Mouse (Mus musculus) forebrain, embryonic 15.5 days (tissue): ENCODE measurements at regions not wholly inside any gene's neighbourhood (a gene's known extent, or its start where the extent isn't known, plus 50 kb on each side); places are given as distances from the start of the nearest gene placed in this dataset.

Source experiments
- ATAC-seq: fragments of 200-750 bp; cut with Nextera tagmentation; replicated peaks from 2 replicates; pipeline ENCODE4 v1.8.0; 2017; ENCODE audit warnings: mild to moderate bottlenecking, moderate TSS enrichment, moderate library complexity
- H3K27ac ChIP-seq: fragments of 300-500 bp; sonication (generic); replicated peaks from 2 replicates; pipeline ENCODE4 v1.5.1; 2015; ENCODE audit warnings: mild to moderate bottlenecking, inconsistent platforms
- H3K27me3 ChIP-seq: fragments of 300-500 bp; sonication (generic); 2 replicates; pipeline ENCODE4 v1.6.1; 2015; ENCODE audit warnings: inconsistent platforms
- H3K36me3 ChIP-seq: fragments of 300-500 bp; sonication (generic); 2 replicates; pipeline ENCODE4 v1.6.1; 2015; ENCODE audit warnings: mild to moderate bottlenecking, inconsistent platforms
- H3K4me1 ChIP-seq: fragments of 300-500 bp; sonication (generic); 2 replicates; pipeline ENCODE4 v1.6.1; 2015; ENCODE audit warnings: inconsistent platforms
- H3K4me2 ChIP-seq: fragments of 300-500 bp; sonication (generic); replicated peaks from 2 replicates; pipeline ENCODE4 v1.6.1; 2015; ENCODE audit warnings: mild to moderate bottlenecking, inconsistent platforms
- H3K4me3 ChIP-seq: fragments of 300-500 bp; sonication (generic); 2 replicates; pipeline ENCODE4 v1.5.1; 2015; ENCODE audit warnings: mild to moderate bottlenecking, inconsistent platforms
- H3K9ac ChIP-seq: fragments of 300-500 bp; sonication (generic); replicated peaks from 2 replicates; pipeline ENCODE4 v1.6.1; 2015; ENCODE audit warnings: mild to moderate bottlenecking, inconsistent platforms
- H3K9me3 ChIP-seq: fragments of 300-500 bp; sonication (generic); 2 replicates; pipeline ENCODE4 v1.6.1; 2016; ENCODE audit warnings: inconsistent platforms
- WGBS: fragments of 180-500 bp; shearing (Covaris S2); methylation state at CpG from one replicate; pipeline ENCODE4 v1.1.7; 2015; ENCODE audit warnings: mixed read lengths; 5-methylcytosine and 5-hydroxymethylcytosine counted together

DNA sequence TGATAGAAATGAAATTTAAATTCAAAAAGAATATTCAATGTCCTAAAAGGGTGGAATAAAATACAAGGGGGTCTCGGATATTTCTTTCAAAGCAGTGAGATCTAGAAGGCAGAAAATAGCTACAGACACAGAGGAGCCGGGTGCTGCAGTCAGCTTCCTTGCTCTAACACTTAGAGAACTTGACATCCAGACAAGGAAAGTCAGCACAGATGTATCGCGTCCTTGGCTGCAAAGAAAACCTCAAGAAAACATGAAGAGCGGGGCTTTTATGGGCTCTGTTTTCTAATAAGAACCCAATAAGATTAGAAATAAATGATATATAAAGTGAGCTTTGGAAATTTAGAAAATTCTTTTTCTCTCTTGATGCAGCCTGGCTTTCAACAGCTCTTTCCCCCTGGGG, 53.1 kb upstream of the Glis3 start:
- H3K36me3 ChIP-seq, result no peaks in the 10 kb centered on the region
- no peak overlapping the region for H3K9ac ChIP-seq
- H3K27me3 ChIP-seq, result no peaks in the 10 kb centered on the region
- H3K9me3 ChIP-seq, result no peaks in the 10 kb centered on the region
- ATAC-seq, result no peak
- WGBS, result 90% methylated on average over 5 of the region's 5 CpGs
- H3K4me2 ChIP-seq, result no peak overlapping the region
- H3K4me3 ChIP-seq, result no peak overlapping the region
- no peak overlapping the region for H3K27ac ChIP-seq
- H3K4me1 ChIP-seq, result no peaks in the 10 kb centered on the region

DNA sequence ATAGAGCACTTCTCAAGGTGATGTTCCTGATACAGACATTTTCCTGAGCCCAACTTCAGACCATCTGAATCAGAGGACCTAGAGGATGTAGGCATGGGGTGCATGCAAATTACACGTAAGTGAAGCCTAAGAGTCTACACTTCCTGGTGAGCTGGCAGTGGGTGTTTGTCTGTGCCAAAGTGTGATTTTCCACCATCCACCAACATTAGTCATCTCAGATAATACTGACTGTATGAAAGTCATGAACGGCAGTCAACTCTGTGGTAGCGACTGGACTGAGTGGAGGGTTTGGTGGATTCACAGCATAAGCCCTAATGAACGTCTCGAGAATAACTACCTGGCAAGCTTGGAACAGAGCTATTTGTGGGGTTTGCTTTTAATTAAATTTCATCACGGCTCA, 53.9 kb upstream of the Glis3 start:
- 63% methylated on average over 6 of the region's 6 CpGs for WGBS
- ATAC-seq, result no peak
- H3K27ac ChIP-seq, result no peak overlapping the region

GRCm38 (mm10) chr19:28743176-28743793, 63.4 kb upstream of the Glis3 start:
- ATAC-seq, result no peak

More for the DNA sequence above, 53.9 kb upstream of the Glis3 start:
- Histone ChIP-seq H3K9me3 (no peaks in the 10 kb centered on the region), H3K9ac (no peak overlapping the region), H3K4me2 (no peak overlapping the region), H3K4me1 (no peaks in the 10 kb centered on the region), H3K36me3 (no peaks in the 10 kb centered on the region), H3K4me3 (no peak overlapping the region), H3K27me3 (no peaks in the 10 kb centered on the region)

DNA sequence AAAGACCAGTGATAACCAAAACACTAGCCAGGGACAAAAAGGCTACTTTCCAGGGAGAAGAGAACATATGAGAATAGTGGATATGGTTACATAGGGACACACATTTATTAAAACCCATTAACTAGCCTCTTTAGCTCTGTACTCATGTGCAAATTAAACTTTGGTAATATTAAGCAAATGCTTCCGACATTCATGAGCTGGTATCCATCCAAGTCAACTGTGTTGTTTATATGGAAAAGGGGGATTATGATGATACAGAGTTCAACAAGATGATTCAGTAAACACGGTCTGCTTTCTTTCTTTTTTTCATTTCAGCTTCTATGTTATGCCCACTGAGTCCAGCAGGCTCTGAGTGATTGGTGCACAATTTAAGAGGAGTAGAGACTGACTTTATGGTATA, 65.2 kb upstream of the Glis3 start:
- no peaks in the 10 kb centered on the region for H3K4me1 ChIP-seq
- H3K27ac ChIP-seq, result no peak overlapping the region
- no peak overlapping the region for H3K4me3 ChIP-seq
- WGBS, result 87% methylated on average over 2 of the region's 2 CpGs
- no peak for ATAC-seq
- H3K9me3 ChIP-seq, result no peaks in the 10 kb centered on the region
- H3K27me3 ChIP-seq, result no peaks in the 10 kb centered on the region
- H3K4me2 ChIP-seq, result no peak overlapping the region
- H3K36me3 ChIP-seq, result no peaks in the 10 kb centered on the region
- H3K9ac ChIP-seq, result no peak overlapping the region

More at GRCm38 (mm10) chr19:28743176-28743793, 63.4 kb upstream of the Glis3 start:
- 82% methylated on average over 5 of the region's 5 CpGs for WGBS
- Histone ChIP-seq H3K9me3 (no peaks in the 10 kb centered on the region), H3K4me2 (no peak overlapping the region), H3K36me3 (no peaks in the 10 kb centered on the region), H3K4me3 (no peak overlapping the region), H3K9ac (no peak overlapping the region), H3K27ac (no peak overlapping the region), H3K4me1 (no peaks in the 10 kb centered on the region), H3K27me3 (no peaks in the 10 kb centered on the region)

- H3K27ac ChIP-seq, result no peak overlapping the region
- H3K9ac ChIP-seq, result no peak overlapping the region
- no peak overlapping the region for H3K4me2 ChIP-seq
- 64% methylated on average over 8 of the region's 8 CpGs for WGBS
- no peaks in the 10 kb centered on the region for H3K36me3 ChIP-seq
- ATAC-seq, result no peak
- H3K4me1 ChIP-seq, result no peaks in the 10 kb centered on the region
- H3K4me3 ChIP-seq, result no peak overlapping the region
- H3K27me3 ChIP-seq, result no peaks in the 10 kb centered on the region
- H3K9me3 ChIP-seq, result no peaks in the 10 kb centered on the region
Observed at GRCm38 (mm10) chr19:28745534-28745933, 65.7 kb upstream of the Glis3 start.

DNA sequence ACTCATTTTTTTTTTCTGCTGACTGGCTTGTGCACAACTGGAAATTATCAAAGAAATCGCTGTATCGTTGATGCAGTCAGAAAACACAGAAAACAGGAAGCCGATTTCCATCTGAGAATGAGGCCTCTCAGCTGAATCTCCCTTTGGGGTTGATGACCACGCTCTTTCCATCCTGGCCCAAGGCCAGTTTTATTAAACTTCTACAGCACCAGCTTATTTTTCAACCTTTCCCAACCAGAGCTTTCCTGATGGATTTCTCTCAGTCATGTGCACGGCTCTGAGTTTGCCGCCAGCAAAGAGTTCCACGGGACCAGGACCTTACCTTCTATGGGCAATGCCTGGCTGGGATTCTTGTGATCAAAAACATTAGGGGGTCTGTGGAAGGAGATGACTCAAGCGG, 71.2 kb upstream of the Glis3 start:
- H3K36me3 ChIP-seq, result no peaks in the 10 kb centered on the region
- H3K9ac ChIP-seq, result no peak overlapping the region
- no peaks in the 10 kb centered on the region for H3K27me3 ChIP-seq
- ATAC-seq, result no peak
- no peaks in the 10 kb centered on the region for H3K4me1 ChIP-seq
- no peak overlapping the region for H3K27ac ChIP-seq
- H3K9me3 ChIP-seq, result no peaks in the 10 kb centered on the region
- WGBS, result 94% methylated on average over 8 of the region's 8 CpGs
- H3K4me2 ChIP-seq, result no peak overlapping the region
- H3K4me3 ChIP-seq, result no peak overlapping the region

DNA sequence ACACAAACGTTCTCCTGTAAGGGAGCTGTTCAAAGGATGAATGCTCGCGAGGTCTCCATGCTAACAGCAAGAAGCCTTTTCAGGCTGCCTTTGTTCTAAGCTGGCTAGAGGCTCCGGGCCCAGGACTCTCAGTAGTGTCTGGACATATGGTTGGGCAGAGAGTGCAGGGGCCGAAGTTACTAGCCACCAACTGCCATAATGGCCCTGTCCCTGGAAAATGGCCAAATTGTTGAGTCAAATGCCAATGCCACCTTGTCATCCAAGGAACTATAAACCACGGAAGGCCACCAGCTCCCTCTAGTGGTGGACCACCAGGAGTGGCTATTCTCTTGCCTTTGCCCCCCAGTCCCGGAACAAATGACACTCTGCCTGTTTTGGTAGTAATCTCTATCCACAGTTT, 76.0 kb upstream of the Slc1a1 start:
- Histone ChIP-seq H3K9ac (no peak overlapping the region), H3K4me3 (no peak overlapping the region), H3K4me1 (no peaks in the 10 kb centered on the region), H3K9me3 (no peaks in the 10 kb centered on the region), H3K4me2 (no peak overlapping the region), H3K27ac (no peak overlapping the region), H3K36me3 (no peaks in the 10 kb centered on the region), H3K27me3 (no peaks in the 10 kb centered on the region)
- no peak for ATAC-seq
- WGBS, result 26% methylated on average over 7 of the region's 7 CpGs

DNA sequence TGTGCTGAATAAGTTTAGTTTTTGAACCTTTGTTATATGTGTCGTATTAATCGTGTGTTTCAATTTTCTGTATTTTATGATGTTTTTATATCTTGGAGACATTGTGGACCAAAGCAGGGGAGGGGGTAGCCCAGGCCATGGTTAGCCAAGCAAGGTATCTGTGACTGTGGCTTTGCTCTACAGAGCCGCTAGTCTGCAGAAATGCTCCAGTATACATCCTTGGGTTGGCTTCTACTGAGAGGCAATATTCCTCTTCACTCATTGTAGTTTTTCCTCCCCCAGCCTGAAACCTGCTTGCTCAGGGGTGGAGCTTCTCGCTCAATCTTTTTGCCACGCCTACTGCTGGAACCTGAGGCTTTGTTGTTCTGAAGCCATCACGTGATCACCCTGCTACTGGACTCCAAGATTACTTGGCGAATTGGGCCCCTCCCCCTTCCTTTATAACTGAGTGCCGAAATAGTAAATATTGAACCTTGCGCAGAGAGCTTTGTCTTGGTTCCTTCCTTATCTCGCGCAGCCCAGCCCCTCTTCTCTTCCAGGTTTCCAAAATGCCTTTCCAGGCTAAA, 70.0 kb upstream of the Slc1a1 start:
- no peaks in the 10 kb centered on the region for H3K9me3 ChIP-seq
- H3K4me2 ChIP-seq, result no peak overlapping the region
- 83% methylated on average over 11 of the region's 11 CpGs for WGBS
- H3K4me1 ChIP-seq, result no peaks in the 10 kb centered on the region
- no peaks in the 10 kb centered on the region for H3K27me3 ChIP-seq
- no peak for ATAC-seq
- H3K36me3 ChIP-seq, result no peaks in the 10 kb centered on the region
- no peak overlapping the region for H3K9ac ChIP-seq
- no peak overlapping the region for H3K27ac ChIP-seq
- H3K4me3 ChIP-seq, result no peak overlapping the region

DNA sequence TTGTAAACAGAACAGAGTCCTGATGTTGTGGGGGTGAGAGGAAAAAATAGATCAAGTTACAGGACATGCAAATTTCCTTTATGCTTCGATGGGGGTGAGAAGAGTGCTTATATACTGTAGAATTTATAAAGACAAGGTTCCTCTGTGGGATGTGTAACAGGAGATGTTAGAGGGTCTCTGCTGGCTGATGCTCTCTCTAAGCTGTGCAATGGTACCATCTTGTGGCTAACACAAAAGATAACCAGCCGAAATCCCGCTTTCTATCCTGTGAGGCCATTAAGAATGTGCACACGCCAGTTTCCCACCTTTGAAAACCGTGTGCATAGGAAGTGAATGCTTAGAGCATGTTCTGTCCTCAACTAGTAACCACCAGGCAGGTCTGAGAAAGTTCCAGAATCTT, 66.6 kb upstream of the Slc1a1 start:
- no peak overlapping the region for H3K27ac ChIP-seq
- no peaks in the 10 kb centered on the region for H3K27me3 ChIP-seq
- no peak overlapping the region for H3K4me2 ChIP-seq
- no peak overlapping the region for H3K9ac ChIP-seq
- peak; percentile 61 for ATAC-seq
- 47% methylated on average over 5 of the region's 5 CpGs for WGBS
- no peaks in the 10 kb centered on the region for H3K9me3 ChIP-seq
- no peaks in the 10 kb centered on the region for H3K36me3 ChIP-seq
- H3K4me1 ChIP-seq, result no peaks in the 10 kb centered on the region
- no peak overlapping the region for H3K4me3 ChIP-seq

DNA sequence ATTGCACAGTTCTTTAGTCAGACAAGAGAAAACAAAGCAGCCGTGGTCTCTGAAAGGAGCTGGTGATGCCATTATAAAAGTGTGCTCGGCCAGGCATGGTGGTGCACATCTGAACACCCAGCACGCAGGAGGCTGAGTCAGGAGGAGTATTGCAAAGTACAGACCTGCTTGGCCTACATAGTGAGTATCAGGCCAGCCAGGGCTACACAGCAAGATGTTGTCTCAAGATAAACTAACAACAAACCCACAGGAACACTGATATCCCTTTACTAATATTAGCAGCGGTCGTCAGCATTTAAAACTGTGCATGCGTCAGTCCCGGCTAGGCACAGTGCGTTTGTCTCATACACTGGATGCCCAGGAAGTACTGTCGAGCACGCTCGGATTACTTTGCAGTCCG, 64.4 kb upstream of the Slc1a1 start:
- whole genome bisulfite sequencing, result 87% methylated on average over 12 of the region's 12 CpGs
- Histone ChIP-seq H3K4me2 (no peak overlapping the region), H3K27ac (no peak overlapping the region), H3K4me3 (no peak overlapping the region), H3K9me3 (no peaks in the 10 kb centered on the region), H3K4me1 (no peaks in the 10 kb centered on the region), H3K9ac (no peak overlapping the region), H3K27me3 (no peaks in the 10 kb centered on the region), H3K36me3 (no peaks in the 10 kb centered on the region)
- no peak for ATAC-seq

DNA sequence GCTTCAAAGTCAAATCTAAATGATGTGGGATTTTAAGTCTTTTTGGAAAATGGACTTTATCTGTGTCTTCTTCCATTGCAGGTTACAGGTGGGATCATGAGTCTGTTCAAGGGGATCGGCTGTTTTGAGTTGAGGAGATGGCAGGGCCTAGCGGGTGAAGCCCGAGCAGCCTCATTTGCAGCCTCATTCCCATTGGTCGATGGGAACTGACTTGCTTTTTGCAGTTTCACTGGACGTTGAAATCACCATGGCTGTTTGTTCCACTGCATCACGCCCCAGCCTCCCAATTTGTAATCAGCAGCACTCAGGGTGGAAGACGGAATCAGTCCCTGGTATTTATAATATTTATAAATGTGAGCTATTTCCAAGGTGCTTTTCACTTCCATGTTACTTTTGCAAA, 63.0 kb upstream of the Slc1a1 start:
- WGBS, result 28% methylated on average over 7 of the region's 7 CpGs
- H3K4me1 ChIP-seq, result no peaks in the 10 kb centered on the region
- H3K4me3 ChIP-seq, result no peak overlapping the region
- H3K4me2 ChIP-seq, result no peak overlapping the region
- no peak overlapping the region for H3K27ac ChIP-seq
- no peak overlapping the region for H3K9ac ChIP-seq
- H3K27me3 ChIP-seq, result no peaks in the 10 kb centered on the region
- ATAC-seq, result no peak
- no peaks in the 10 kb centered on the region for H3K9me3 ChIP-seq
- no peaks in the 10 kb centered on the region for H3K36me3 ChIP-seq

DNA sequence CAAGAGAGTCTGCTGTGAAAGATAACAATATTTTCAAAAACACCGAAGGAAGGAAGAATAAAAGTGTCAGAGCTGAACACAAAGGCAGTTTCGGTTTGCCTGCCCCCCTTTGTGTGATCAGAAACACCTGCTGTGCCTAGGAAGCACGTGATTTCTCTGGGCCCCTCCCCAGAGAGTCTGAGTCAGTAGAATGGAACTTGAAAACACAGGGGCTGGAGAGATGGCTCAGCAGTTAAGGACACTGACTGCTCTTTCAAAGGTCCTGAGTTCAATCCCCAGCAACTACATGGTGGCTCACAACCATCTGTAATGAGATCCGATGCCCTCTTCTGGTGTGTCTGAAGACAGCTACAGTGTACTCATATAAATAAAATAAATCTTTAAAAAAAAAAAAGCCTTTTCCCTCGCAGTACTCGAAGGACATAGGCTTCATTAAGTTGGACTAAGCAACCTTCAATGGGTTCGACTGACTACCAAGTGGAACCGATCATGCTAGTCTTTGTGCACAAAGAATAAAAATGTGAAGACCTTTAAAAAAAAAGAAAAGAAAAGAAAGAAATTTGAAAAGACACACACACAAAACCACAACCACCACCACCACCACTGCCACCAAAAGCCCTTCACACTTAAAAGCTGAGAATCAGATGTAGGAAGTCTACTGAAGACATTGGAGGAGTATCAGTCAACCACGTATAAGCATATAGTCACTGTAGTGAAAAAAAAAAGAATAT, 61.8 kb upstream of the Slc1a1 start:
- 53% methylated on average over 9 of the region's 9 CpGs for WGBS
- ATAC-seq, result no peak
- no peak overlapping the region for H3K9ac ChIP-seq

More for the DNA sequence above, 61.8 kb upstream of the Slc1a1 start:
- Histone ChIP-seq H3K27me3 (no peaks in the 10 kb centered on the region), H3K36me3 (no peaks in the 10 kb centered on the region), H3K4me2 (no peak overlapping the region), H3K4me3 (no peak overlapping the region), H3K4me1 (peaks cover 3% of the 10 kb centered on the region; the same call in 1 of the 2 replicates), H3K9me3 (no peaks in the 10 kb centered on the region), H3K27ac (no peak overlapping the region)
